Comparison of ENCODE assay signal across 15 mouse cellular contexts in the genomic region with DNA sequence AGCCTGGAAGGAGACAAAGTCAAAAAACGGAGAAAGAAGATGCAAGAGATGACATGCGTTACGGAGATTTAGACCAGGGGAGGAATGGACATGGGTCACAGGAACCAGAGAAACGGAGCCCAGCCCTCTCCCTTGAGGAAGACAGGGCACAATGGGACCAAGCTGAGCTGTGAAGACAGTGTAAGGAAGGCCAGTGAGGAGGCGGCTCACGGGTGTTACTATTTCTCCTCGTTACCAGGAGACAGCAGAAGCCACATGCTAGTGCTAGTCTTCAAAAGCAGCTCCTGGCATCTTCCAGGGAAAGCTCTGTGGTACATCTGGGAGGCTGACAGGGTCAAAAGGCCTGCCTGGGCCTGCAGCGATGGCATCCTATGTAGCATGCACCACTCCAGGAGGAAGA.
"Had no signal": no experiment of that assay in that cellular context is flagged by ENCODE, and none has a peak within 500 bp of the region (broad histone marks: within the 10 kb centered on the region; RNA-seq: fewer than 3 reads in every experiment).

No protein-coding gene starts in this region.

- H3K4me1 ChIP-seq: liver, embryonic 15.5 days; midbrain, embryonic 15.5 days; neural tube, embryonic 12.5 days had no signal

- H3K9me3 ChIP-seq: liver, embryonic 15.5 days; midbrain, embryonic 15.5 days had no signal

- DNase-seq: kidney, adult 11 months; kidney, adult 9 months; kidney, postnatal 36 days; layer of hippocampus, adult 9-11 months; layer of hippocampus, postnatal 36 days; left cerebral cortex, postnatal 4 days; lung, adult 2 months; lung, postnatal 36 days; thymus, postnatal 36 days had no signal

- H3K9ac ChIP-seq: limb, embryonic 13.5 days; liver, embryonic 15.5 days; midbrain, embryonic 15.5 days; neural tube, embryonic 12.5 days had no signal

- H3K4me2 ChIP-seq: limb, embryonic 13.5 days; liver, embryonic 15.5 days; midbrain, embryonic 15.5 days; neural tube, embryonic 12.5 days had no signal

- H3K27me3 ChIP-seq: limb, embryonic 13.5 days; liver, embryonic 15.5 days; midbrain, embryonic 15.5 days; neural tube, embryonic 12.5 days had no signal

- H3K27ac ChIP-seq: kidney, postnatal 0 days; limb, embryonic 13.5 days; liver, embryonic 15.5 days; midbrain, embryonic 15.5 days; neural tube, embryonic 12.5 days had no signal

- ATAC-seq: lung, postnatal 0 days; midbrain, embryonic 15.5 days had no signal

- H3K4me3 ChIP-seq: limb, embryonic 13.5 days; liver, embryonic 15.5 days; midbrain, embryonic 15.5 days; neural tube, embryonic 12.5 days had no signal

- H3K36me3 ChIP-seq: liver, embryonic 15.5 days; midbrain, embryonic 15.5 days had no signal
